17 mouse cellular contexts compared by ENCODE assay signal in the genomic region with DNA sequence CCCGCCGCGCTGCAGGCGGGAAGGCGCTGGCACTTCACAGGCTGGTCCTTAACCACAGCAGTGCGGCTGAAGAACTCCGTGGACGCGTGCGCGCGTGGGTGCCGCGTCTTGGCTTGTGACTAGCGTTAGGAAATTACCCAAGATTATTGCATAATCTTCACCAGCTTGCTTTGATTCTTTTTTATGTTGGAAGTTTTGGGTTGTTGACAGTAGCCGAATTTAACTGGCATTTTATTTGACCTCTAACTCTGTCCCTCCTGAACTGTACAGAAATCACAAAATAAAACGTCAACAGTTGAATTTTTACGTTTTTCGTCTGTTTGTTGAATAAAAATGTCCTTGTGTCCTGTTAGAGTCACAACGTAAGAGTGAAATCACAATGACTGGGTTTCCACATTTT. TPM values are rescaled to one million over a fixed set of nuclear protein-coding genes. Genes with fewer than 3 reads are reported as not detected.
DNase-seq lines count a peak whose midpoint lies in the region; ATAC-seq and TF ChIP-seq lines count a peak whose summit lies in the region.
"Had no signal": no experiment of that assay in that cellular context is flagged by ENCODE, and none has a peak within 500 bp of the region (broad histone marks: within the 10 kb centered on the region; RNA-seq: fewer than 3 reads in every experiment).

No protein-coding gene starts in this region.

- H3K4me3 ChIP-seq in layer of hippocampus, adult 2 months: peak overlapping the region; percentile 56
- H3K4me3 ChIP-seq in E14TG2a.4 (replicated peaks; ENCODE audit: low read length): peak overlapping the region; percentile 79; the same call in 1 of the 2 replicates
- H3K4me3 ChIP-seq in brown adipose tissue, adult 24 weeks (ENCODE audit: insufficient read depth, low read depth, low read length): peak overlapping the region; percentile 36; the same call in 1 of the 2 replicates
- H3K4me3 ChIP-seq in limb, embryonic 13.5 days: peak overlapping the region; percentile 19; the same call in 1 of the 2 replicates

- WGBS in limb, embryonic 13.5 days: 3% methylated on average over 20 of the region's 20 CpGs

- H3K36me3 ChIP-seq in E14TG2a.4 (ENCODE audit: insufficient read depth, low read length): no peaks in the 10 kb centered on the region
- no peaks in the 10 kb centered on the region for H3K36me3 ChIP-seq in limb, embryonic 13.5 days
- H3K36me3 ChIP-seq: embryonic facial prominence, embryonic 13.5 days; midbrain, embryonic 12.5 days had no signal

- no peak for TF ChIP-seq CTCF in layer of hippocampus, adult 2 months (conservative IDR thresholded peaks at IDR 0.05)
- TF ChIP-seq CTCF in E14TG2a.4 (conservative IDR thresholded peaks at IDR 0.05; ENCODE audit: low read length): no peak

- H3K9me3 ChIP-seq in E14TG2a.4 (ENCODE audit: low read length): no peaks in the 10 kb centered on the region
- H3K9me3 ChIP-seq in limb, embryonic 13.5 days: no peaks in the 10 kb centered on the region
- H3K9me3 ChIP-seq: embryonic facial prominence, embryonic 13.5 days; midbrain, embryonic 12.5 days had no signal

- peak overlapping the region; percentile 85 for H3K4me2 ChIP-seq in limb, embryonic 13.5 days (replicated peaks)
- H3K4me2 ChIP-seq: lung, embryonic 14.5 days had no signal

- peak overlapping the region; percentile 85 for H3K27ac ChIP-seq in layer of hippocampus, adult 2 months
- no peak overlapping the region for H3K27ac ChIP-seq in brown adipose tissue, adult 24 weeks (replicated peaks; ENCODE audit: low read depth, low read length)
- H3K27ac ChIP-seq in limb, embryonic 13.5 days: no peak overlapping the region
- H3K27ac ChIP-seq: embryonic facial prominence, embryonic 13.5 days; midbrain, embryonic 12.5 days had no signal

- H3K9ac ChIP-seq in limb, embryonic 13.5 days: no peak overlapping the region
- H3K9ac ChIP-seq: embryonic facial prominence, embryonic 13.5 days; lung, embryonic 14.5 days; midbrain, embryonic 12.5 days had no signal

- H3K27me3 ChIP-seq in E14TG2a.4 (ENCODE audit: insufficient read depth, low read length): peaks cover 99% of the 10 kb centered on the region
- H3K27me3 ChIP-seq in limb, embryonic 13.5 days: peaks cover 100% of the 10 kb centered on the region

- DNase-seq in layer of hippocampus, adult 2 months (ENCODE audit: low spot score in 2 of 2): peak in 1 of 2 experiments; percentile 23
- DNase-seq in layer of hippocampus, adult 9-10 months (ENCODE audit: low spot score): no peak
- no peak for DNase-seq in heart, postnatal 4 days
- no peak for DNase-seq in thymus, postnatal 10 days (ENCODE audit: low spot score in 2 of 2)
- DNase-seq: adrenal gland, postnatal 25 days; cerebellum, adult 8-10 months; kidney, adult 18-20 months; lung, embryonic 14.5 days; thymus, postnatal 36 days had no signal

- ATAC-seq in limb, embryonic 13.5 days (ENCODE audit: low FRiP score, low read depth): no peak
- ATAC-seq: Patski had no signal

- H3K4me1 ChIP-seq in E14TG2a.4 (replicated peaks; ENCODE audit: low read depth, low read length): peaks cover 24% of the 10 kb centered on the region
- H3K4me1 ChIP-seq in brown adipose tissue, adult 24 weeks (ENCODE audit: control insufficient read depth, insufficient read depth, insufficient read length, low read length): peaks cover 2% of the 10 kb centered on the region; the same call in 1 of the 2 replicates
- peaks cover 31% of the 10 kb centered on the region for H3K4me1 ChIP-seq in limb, embryonic 13.5 days

RNA-seq across cellular contexts. Expression of gene Olig1, which starts 2.1 kb away (rescaled TPM):
- 100 to 1,000 TPM in 1 of 2 experiments, 10 to 100 TPM in 1; 95.9 to 105 TPM for total RNA-seq in layer of hippocampus, adult 2 months (2021)
- polyA plus RNA-seq in brown adipose tissue, adult 24 weeks (2012; ENCODE audit: insufficient read depth, insufficient read length, missing spikeins): 0.63 and 2.3 TPM in 2 replicates
- 0.09 and 0.22 TPM in 2 replicates for polyA plus RNA-seq in limb, embryonic 13.5 days (2015; fragmentation: Nextera tagmentation; extraction: Ambion mirVana)
- total RNA-seq in heart, postnatal 4 days (2021): not detected
- total RNA-seq: granulocyte monocyte progenitor cell, adult 5-6 weeks had no signal
- polyA plus RNA-seq: heart, postnatal 0 days; Patski had no signal

RNA-seq across cellular contexts. Expression of gene Olig2, which starts 46.4 kb away (rescaled TPM):
- total RNA-seq in layer of hippocampus, adult 2 months (2021): 10 to 100 TPM; 25.2 to 27.1 TPM
- not detected in 2 replicates for polyA plus RNA-seq in brown adipose tissue, adult 24 weeks (2012; ENCODE audit: insufficient read depth, insufficient read length, missing spikeins)
- polyA plus RNA-seq in limb, embryonic 13.5 days (2015; fragmentation: Nextera tagmentation; extraction: Ambion mirVana): not detected in 2 replicates
- total RNA-seq in heart, postnatal 4 days (2021): not detected
- total RNA-seq: adrenal gland, postnatal 25 days; granulocyte monocyte progenitor cell, adult 5-6 weeks had no signal
- polyA plus RNA-seq: heart, postnatal 0 days; lung, embryonic 14.5 days; Patski had no signal

Comparison
In these comparisons a context has a peak if more than half of its experiments do, and no peak if none do; other contexts are left out.
1. H3K4me3 ChIP-seq: peak in every context shown above with its lines; median percentile 79 in E14TG2a.4; 56 in layer of hippocampus, adult 2 months; 36 in brown adipose tissue, adult 24 weeks; 19 in limb, embryonic 13.5 days.
2. RNA of gene Olig1, which starts 2.1 kb away (total RNA-seq): 95.9 to 105 TPM in layer of hippocampus, adult 2 months; not detected in heart, postnatal 4 days; every median in the first group is over 10 times any median in the second.
3. RNA of gene Olig2, which starts 46.4 kb away (total RNA-seq): 25.2 to 27.1 TPM in layer of hippocampus, adult 2 months; not detected in heart, postnatal 4 days; every median in the first group is over 10 times any median in the second.